In genomic region chr8:84176560-84176959, GRCm38 (mm10) we compare ENCODE assay signal across 19 mouse cellular contexts. TPM values are rescaled to one million over a fixed set of nuclear protein-coding genes. Genes with fewer than 3 reads are reported as not detected.
DNase-seq lines count a peak whose midpoint lies in the region; ATAC-seq lines count a peak whose summit lies in the region.
"Had no signal": no experiment of that assay in that cellular context is flagged by ENCODE, and none has a peak within 500 bp of the region (broad histone marks: within the 10 kb centered on the region; RNA-seq: fewer than 3 reads in every experiment).

No protein-coding gene starts in this region.

- DNase-seq in heart, adult 8-10 months (ENCODE audit: low spot score) = no peak
- DNase-seq in testis, postnatal 14 days (ENCODE audit: low spot score) = peak; percentile 53
- no peak for DNase-seq in testis, postnatal 10 days (ENCODE audit: low spot score)
- DNase-seq in thymus, postnatal 4 days = peak; percentile 37
- DNase-seq in Muller cell, postnatal 12 days (ENCODE audit: inconsistent ontology term) = no peak
- DNase-seq: adrenal gland, postnatal 25 days; cerebellum, adult 9-10 months; heart, adult 18-20 months; lung, adult 2 months had no signal

- H3K4me1 ChIP-seq in heart, embryonic 15.5 days (replicated peaks) = peaks cover 41% of the 10 kb centered on the region

- no peak overlapping the region for H3K27ac ChIP-seq in heart, embryonic 15.5 days
- H3K27ac ChIP-seq: forebrain, embryonic 15.5 days; hindbrain, embryonic 12.5 days; neural tube, embryonic 12.5 days had no signal

- H3K9ac ChIP-seq in heart, embryonic 15.5 days = peak overlapping the region; percentile 33; the same call in 1 of the 2 replicates
- H3K9ac ChIP-seq: forebrain, embryonic 15.5 days; hindbrain, embryonic 12.5 days; neural tube, embryonic 12.5 days had no signal

- 19% methylated on average over 3 of the region's 3 CpGs for WGBS in heart, embryonic 15.5 days

- no peak overlapping the region for H3K4me2 ChIP-seq in heart, embryonic 15.5 days
- H3K4me2 ChIP-seq: forebrain, embryonic 15.5 days; hindbrain, embryonic 12.5 days; neural tube, embryonic 12.5 days had no signal

- H3K27me3 ChIP-seq in heart, embryonic 15.5 days = no peaks in the 10 kb centered on the region
- H3K27me3 ChIP-seq: forebrain, embryonic 15.5 days; hindbrain, embryonic 12.5 days; neural tube, embryonic 12.5 days had no signal

- H3K4me3 ChIP-seq in heart, embryonic 15.5 days = no peak overlapping the region; the same call in 1 of the 2 replicates
- H3K4me3 ChIP-seq: forebrain, embryonic 15.5 days; hindbrain, embryonic 12.5 days; neural tube, embryonic 12.5 days had no signal

- peaks cover 25% of the 10 kb centered on the region for H3K36me3 ChIP-seq in heart, embryonic 15.5 days

- no peaks in the 10 kb centered on the region for H3K9me3 ChIP-seq in heart, embryonic 15.5 days (replicated peaks)
- H3K9me3 ChIP-seq: forebrain, embryonic 15.5 days; hindbrain, embryonic 12.5 days; neural tube, embryonic 12.5 days had no signal

- no peak for ATAC-seq in heart, embryonic 15.5 days (replicated peaks; ENCODE audit: insufficient number of reproducible peaks, insufficient read depth, low FRiP score, low read depth)
- 0 out of 2 replicates have a peak, but pooled peaks have one; percentile 39 for ATAC-seq in granulocyte monocyte progenitor cell, adult 5-6 weeks (replicated peaks; ENCODE audit: poor library complexity, severe bottlenecking)
- ATAC-seq: activated CD4-positive, CD25-positive, alpha-beta regulatory T cell, adult 4 months; forebrain, embryonic 15.5 days; intestine, embryonic 16.5 days; midbrain, embryonic 16.5 days had no signal

RNA-seq across cellular contexts. Expression of gene Nanos3, which starts 8.5 kb away (rescaled TPM):
- 1.4 and 1.6 TPM in 2 replicates for polyA plus RNA-seq in heart, embryonic 15.5 days (2015; fragmentation: Nextera tagmentation; extraction: Ambion mirVana)
- total RNA-seq in heart, adult 8-10 months (2022) = 1 to 10 TPM in 3 of 4 experiments, under 1 TPM in 1; 0.98 to 1.7 (median 1.5) TPM
- total RNA-seq in granulocyte monocyte progenitor cell, adult 5-6 weeks (2014; fragmentation: Nextera tagmentation) = 3.5 and 9.6 TPM in 2 replicates
- total RNA-seq in granulocyte monocyte progenitor cell, adult 5-6 weeks (2017) = not detected in 2 replicates
- total RNA-seq: liver, adult 2 months had no signal
- polyA plus RNA-seq: liver, adult 2 months had no signal

RNA-seq across cellular contexts. Expression of gene 4930432K21Rik, which starts 28.7 kb away (rescaled TPM):
- polyA plus RNA-seq in heart, embryonic 15.5 days (2015; fragmentation: Nextera tagmentation; extraction: Ambion mirVana) = 0.60 and 0.77 TPM in 2 replicates
- total RNA-seq in heart, adult 8-10 months (2022) = 1 to 10 TPM in 1 of 4 experiments, under 1 TPM in 3; 0.17 to 1.2 (median 0.31) TPM
- 1.2 TPM in 1 of 2 replicates, not detected in the other for total RNA-seq in granulocyte monocyte progenitor cell, adult 5-6 weeks (2014; fragmentation: Nextera tagmentation)
- 1.2 and 1.8 TPM in 2 replicates for total RNA-seq in granulocyte monocyte progenitor cell, adult 5-6 weeks (2017)
- total RNA-seq: liver, adult 2 months had no signal

RNA-seq across cellular contexts. Expression of gene Cc2d1a, which starts 28.8 kb away (rescaled TPM):
- 11.9 and 18.7 TPM in 2 replicates for polyA plus RNA-seq in heart, embryonic 15.5 days (2015; fragmentation: Nextera tagmentation; extraction: Ambion mirVana)
- total RNA-seq in heart, adult 8-10 months (2022) = 10 to 100 TPM; 10.9 to 14.6 (median 12.3) TPM
- total RNA-seq in granulocyte monocyte progenitor cell, adult 5-6 weeks (2014; fragmentation: Nextera tagmentation) = 11.8 and 13.5 TPM in 2 replicates
- 4.2 and 9.0 TPM in 2 replicates for total RNA-seq in granulocyte monocyte progenitor cell, adult 5-6 weeks (2017)

RNA-seq across cellular contexts. Expression of gene Podnl1, which starts 50.8 kb away (rescaled TPM):
- 0.04 and 0.29 TPM in 2 replicates for polyA plus RNA-seq in heart, embryonic 15.5 days (2015; fragmentation: Nextera tagmentation; extraction: Ambion mirVana)
- total RNA-seq in heart, adult 8-10 months (2022) = under 1 TPM in 2 of 4 experiments, not detected in 2; 0.11 TPM
- total RNA-seq in granulocyte monocyte progenitor cell, adult 5-6 weeks (2014; fragmentation: Nextera tagmentation) = 0.41 TPM in 1 of 2 replicates, not detected in the other
- 0.26 TPM in 1 of 2 replicates, not detected in the other for total RNA-seq in granulocyte monocyte progenitor cell, adult 5-6 weeks (2017)
- total RNA-seq: gastrocnemius, adult 18-20 months; liver, adult 2 months had no signal

Comparison
In these comparisons a context has a peak if more than half of its experiments do, and no peak if none do; other contexts are left out.
1. DNase-seq: peak in testis, postnatal 14 days (single experiment) and thymus, postnatal 4 days (single experiment); none in heart, adult 8-10 months (single experiment), testis, postnatal 10 days (single experiment) and Muller cell, postnatal 12 days (single experiment).